Mouse (Mus musculus) ovary, postnatal 14 days (tissue): ENCODE data around the gene Arhgef3.
A peak's percentile ranks its signal among the peaks of the same experiment; 100 is the strongest.

Experiments used
- DNase-seq: peaks from one replicate; pipeline ENCODE4 v3.0.0; 2022; ENCODE audit warnings: low spot score

Gene Arhgef3

DNA sequence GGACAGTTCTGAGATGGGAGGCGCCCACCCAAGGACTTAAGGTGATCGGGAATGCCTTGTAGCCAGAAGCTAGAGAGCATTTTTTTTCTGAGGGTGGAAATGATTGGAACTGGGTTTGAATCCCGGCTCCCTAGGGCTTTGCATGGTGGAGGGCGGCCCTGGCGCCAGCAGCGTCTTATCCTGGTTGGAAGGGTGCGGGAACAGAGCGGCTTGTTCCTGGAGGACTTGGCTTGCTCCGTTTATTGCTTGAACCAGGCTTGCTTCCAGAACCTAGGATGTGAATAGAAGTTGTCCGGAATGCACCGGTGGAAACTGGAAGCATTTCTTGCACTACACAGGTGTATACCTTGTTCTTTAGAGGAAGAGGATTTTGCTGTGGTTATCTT is 569 bp downstream of the Arhgef3 start:
- DNase-seq: no peak

DNA sequence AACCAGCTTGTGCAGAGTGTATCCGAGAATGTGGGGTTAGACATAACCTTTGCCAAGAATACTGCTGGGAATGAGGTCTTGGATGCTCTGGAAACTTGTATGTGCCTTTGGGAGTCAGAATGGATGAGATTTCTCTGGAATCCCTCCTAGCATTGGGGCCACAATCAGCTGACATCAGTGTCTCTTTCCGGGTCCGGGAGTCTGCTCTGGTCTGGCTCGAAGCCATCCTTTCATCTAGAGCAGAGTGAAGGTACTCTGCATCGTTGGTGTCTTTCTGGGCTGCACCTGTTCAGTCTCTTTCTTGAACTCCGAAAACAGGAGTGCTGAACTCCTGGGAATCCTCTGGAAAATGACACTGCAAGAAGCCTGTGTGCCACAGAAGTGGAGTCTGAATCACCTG is 1.3 kb downstream of the Arhgef3 start:
- DNase-seq: no peak

GRCm38 (mm10) chr14:27116577-27117165 is 2.0 kb downstream of the Arhgef3 start:
- no peak for DNase-seq

DNA sequence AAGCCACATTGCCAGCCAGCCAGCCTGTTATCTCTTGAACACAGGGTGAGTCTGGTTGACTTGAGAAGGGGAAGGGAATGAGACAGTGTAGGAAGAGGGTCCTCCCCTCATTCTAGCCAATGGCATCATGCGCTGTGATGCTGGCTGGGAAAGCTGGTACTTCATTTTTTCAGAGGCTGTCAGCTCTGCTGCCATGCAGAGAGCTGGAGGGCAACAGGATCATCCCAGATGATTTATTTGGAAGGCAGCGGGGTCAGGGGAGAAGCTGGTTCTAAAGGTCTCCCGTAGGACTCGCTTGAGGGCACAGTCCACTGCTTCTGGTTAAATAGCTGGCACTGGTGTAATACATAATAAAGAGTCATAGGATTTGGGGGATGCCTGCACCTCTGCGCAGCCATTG is 3.8 kb downstream of the Arhgef3 start:
- no peak for DNase-seq

DNA sequence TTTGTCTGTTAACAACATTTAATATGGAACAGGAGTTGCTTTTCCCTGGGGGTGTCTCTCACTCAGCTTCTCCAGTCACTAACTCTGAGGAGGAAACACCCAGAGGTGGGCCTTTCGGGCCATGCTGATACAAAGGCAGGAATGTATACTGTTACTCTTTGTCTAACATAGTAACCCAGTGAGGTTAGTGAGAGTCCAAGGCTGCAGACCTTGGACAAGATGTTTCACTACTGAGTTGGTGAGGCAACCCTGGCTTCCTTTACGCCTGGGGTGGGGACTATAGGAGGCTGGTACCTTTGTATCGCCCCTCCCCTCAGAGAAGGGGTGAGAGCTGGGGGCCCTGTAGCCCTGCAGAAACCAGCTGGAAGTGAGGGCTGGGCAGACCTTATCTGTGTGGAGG is 7.9 kb downstream of the Arhgef3 start:
- no peak for DNase-seq

- DNase-seq: no peak
Measured at GRCm38 (mm10) chr14:27123543-27123942, 8.8 kb downstream of the Arhgef3 start.

- DNase-seq: no peak
Measured at GRCm38 (mm10) chr14:27130031-27130430, 15.3 kb downstream of the Arhgef3 start.

DNA sequence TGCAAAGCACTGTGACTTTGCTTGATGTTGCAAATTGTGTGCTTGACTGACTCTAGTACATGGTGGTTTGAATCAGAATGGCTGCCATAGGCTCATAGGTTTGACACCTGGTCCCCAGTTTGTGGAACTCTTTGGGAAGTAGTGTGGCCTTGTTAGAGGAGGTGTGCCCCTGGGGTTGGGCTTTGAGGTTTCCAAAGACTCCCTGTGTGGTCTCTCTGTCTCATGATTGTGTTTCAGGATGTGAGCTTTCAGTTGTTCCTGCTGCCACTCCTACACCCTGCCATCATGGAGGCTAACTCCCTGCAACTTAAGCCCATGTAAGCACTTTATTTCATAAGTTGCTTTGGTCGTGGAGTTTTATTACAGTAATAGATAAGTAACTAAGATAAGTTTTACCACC is 16.0 kb downstream of the Arhgef3 start:
- DNase-seq: no peak

GRCm38 (mm10) chr14:27131521-27131920 is 16.8 kb downstream of the Arhgef3 start:
- no peak for DNase-seq

- no peak for DNase-seq
Measured at GRCm38 (mm10) chr14:27138891-27139290, 24.2 kb downstream of the Arhgef3 start.

GRCm38 (mm10) chr14:27139968-27140367 is 25.3 kb downstream of the Arhgef3 start:
- no peak for DNase-seq

DNA sequence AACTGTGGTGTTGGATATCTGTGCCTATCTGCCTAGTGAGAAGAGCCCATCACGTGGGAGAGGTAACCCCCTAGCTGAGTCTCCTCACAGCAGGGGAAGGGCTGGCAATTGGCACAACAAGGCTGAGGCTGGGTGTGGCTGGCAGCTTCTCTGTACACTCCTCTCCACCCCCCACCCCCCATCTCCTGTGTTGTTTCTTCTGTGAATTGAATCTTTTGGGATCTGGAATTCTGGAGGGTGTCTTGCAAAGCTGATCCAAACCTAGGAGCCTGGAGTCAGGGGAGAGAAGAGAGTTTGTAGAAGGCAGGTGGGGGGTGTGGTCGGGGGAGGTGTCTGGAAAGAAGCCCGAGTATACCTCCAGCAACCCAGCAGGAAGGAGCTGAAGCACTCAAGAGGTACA is 26.8 kb downstream of the Arhgef3 start:
- no peak for DNase-seq

DNA sequence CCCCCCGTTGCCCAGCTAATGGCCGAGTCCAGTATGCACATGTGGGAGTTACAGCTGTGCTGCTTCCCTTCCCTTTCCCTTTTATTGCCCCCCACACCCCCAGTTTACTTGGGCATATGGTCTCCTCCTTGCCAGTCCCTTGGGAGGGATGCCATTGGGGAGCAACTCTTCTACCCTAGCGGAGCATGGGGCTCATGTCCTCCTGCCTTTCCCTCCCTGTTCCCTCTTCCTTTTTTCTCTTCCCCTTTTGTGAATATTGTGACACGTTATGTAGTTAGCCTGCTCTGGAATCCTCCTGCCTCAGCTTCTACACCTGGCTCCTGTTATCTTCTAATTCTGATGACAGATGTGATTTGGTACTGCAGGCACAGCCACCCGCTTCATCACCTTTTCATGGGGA is 28.0 kb downstream of the Arhgef3 start:
- no peak for DNase-seq

DNA sequence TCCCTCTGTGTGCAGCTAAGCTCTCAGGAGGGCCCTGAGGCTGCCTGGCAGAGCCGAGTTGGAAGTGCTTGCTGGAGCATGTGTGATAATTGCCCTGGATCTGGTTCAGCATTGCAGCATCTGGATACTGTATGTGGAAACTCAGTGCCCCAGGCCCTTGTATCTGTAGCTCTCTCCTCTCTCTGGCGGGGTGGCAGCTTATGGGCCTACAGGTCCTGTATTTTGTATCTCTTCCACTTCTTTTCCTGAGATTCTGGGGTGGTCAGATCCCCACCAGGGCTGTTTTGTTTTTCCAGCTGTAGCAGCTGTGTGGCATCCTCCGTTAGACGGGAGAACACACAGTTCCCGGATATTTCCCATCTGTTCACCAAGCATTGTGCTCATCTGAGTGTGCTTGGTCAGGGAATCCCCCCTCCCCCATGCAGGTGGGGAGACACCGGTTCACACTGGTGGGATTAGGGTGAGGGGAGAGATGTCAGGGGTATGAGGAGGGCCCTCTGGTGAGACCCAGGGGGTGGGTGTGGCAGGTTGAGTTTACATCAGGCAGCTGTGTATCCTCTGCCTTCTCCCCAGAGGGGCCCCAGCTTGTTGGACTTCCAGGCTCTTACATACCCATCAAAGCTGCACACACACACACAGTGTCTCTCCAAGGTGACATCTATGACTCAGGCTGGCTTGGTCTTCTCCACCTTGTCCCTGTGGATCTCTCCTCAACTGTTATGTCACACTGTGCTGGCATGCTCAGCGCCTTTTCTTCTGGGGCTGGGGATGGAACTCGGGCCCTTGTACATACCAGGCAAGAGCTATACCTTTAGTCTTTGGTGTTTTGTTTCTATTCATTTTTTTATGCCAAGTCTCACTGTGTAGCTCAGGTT is 30.7 kb downstream of the Arhgef3 start:
- peak; percentile 8 for DNase-seq

DNA sequence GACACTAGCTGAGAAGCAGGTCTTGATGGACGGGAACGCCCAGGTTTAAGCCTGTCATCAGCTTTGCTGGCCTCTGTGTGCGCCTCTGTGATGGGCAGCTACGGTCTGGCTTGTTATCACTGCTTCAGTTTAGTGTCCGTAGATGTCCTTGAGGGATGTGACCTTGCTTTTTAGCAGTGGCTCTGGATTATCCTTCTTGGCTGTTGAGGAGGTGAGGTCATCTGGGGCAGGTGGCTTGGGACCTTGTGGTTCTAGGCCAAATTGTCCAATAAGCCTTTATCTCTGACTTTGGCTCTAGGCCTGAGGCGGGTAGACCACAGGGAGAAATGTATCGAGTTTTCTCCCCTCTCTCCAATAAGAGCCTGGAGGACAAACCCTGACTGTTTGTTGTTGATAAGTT is 33.0 kb downstream of the Arhgef3 start:
- DNase-seq: no peak

GRCm38 (mm10) chr14:27149401-27149800 is 34.7 kb downstream of the Arhgef3 start:
- DNase-seq: no peak

DNA sequence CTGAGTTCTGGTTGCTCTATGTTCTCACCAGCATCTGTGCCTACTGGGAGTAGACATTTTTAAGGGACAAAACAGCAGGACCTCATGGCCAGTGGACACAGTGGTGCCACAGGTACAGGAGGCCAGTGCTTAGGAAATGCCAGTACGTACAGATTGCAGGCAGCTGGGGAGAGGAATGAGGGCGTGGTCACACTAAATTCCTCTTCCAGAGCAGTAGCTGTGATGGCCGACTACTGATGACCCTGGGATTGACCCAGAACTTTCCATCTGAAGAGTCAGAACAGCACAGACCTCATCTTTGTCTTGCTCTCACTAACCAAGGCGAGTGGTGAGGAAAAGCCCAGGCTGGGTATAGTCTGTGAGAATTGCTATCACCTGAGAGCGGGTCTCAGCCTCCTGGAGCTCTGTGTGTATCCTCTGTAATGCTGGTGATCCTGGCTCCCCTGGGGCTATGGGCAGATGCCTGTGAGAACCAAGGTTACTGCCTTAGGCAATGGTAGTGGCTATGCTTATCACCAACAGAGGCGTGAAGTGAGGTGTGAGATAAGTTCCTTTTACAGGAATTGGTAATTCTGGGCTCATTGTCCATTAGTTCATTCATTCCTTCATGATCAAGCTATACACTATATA is 35.4 kb downstream of the Arhgef3 start:
- no peak for DNase-seq

DNA sequence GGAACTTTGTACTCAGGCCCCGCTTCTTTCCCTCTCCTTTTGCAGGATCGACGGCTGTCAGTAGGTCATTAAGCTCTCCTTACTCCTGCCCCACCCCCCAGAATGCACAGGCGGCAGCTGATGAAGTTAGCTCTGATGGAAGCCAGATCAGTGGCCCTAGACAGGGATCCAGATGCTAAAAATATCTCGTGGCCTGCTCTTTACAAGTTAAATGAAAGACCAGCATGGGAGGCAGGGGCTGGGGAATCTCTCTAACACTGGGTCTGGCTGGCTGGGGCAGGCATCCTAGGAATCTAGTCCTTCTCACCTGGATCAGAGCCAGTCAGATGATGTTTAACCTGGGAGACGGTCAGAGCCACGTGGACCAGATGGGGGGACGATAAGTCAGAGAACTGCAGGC is 36.7 kb downstream of the Arhgef3 start:
- DNase-seq: no peak

DNA sequence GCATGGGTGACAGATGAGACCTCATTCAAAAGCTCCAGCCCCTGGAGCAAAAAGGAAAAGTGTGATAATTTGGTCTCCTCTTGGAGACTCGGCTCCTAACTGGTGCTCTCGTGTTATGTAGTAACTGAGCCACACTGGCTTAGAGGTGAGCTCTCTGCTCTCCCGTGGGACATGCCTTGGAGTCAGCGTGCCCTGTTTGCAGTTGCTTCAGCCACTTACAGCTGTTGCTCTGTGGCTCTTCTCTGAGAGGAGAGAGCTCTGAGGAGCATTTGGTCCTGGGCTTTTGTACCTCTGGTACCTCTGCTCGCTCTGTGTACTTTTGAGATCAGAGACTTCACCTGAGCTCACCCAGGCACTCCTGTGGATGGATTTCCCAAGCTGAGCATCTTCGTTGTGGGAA is 40.4 kb downstream of the Arhgef3 start:
- no peak for DNase-seq

DNA sequence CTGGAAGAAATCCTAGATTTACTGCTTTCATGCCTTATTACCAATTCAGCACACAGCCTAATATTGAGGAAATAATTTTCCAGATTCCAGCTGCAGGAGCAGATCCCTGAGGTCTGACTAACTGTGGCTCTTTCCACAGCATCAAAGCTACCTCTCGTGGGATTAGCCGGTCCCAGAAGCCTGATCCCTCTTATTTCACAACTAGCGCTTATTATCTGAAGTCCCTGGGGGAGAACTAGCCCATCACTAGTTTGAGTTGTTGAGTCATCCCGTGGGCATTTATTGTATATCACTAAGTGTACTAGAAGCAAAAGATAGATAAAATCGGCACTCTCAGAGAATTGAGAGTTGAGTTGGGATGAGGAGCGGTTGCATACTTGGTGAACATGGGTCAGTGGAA is 41.3 kb downstream of the Arhgef3 start:
- no peak for DNase-seq

DNA sequence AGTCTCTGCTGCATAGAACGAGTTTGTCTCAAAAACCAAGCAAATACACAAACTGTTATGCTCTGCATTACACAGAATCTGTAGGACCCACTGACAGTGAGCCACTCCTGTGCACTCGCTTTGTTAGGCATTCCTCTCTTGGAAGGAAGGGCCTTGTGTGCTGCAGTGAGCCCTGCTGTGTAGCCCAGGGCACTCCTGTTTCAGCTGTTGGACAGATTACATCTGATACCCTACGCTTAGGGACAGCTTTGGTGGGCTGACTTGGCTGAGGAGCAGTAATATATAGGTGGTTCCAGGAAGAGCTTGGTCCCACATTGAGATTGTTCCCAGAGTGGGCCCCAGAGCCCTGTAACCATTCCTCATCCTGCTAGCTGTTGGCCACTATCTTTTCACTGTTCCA is 43.4 kb downstream of the Arhgef3 start:
- DNase-seq: no peak

- no peak for DNase-seq
Measured at GRCm38 (mm10) chr14:27158782-27159181, 44.1 kb downstream of the Arhgef3 start.

- no peak for DNase-seq
Measured at GRCm38 (mm10) chr14:27160762-27161161, 46.1 kb downstream of the Arhgef3 start.
